Mouse (Mus musculus) spleen, embryonic (tissue): Measurements from ENCODE around the gene Ap4s1.

Experiments
- CTCF ChIA-PET: fragments of 350-600 bp; sonication (Branson Sonifier 250); formaldehyde crosslinking; loops from one replicate; lab custom pipeline; 2022; lab: Charles Lee

Gene Ap4s1

DNA sequence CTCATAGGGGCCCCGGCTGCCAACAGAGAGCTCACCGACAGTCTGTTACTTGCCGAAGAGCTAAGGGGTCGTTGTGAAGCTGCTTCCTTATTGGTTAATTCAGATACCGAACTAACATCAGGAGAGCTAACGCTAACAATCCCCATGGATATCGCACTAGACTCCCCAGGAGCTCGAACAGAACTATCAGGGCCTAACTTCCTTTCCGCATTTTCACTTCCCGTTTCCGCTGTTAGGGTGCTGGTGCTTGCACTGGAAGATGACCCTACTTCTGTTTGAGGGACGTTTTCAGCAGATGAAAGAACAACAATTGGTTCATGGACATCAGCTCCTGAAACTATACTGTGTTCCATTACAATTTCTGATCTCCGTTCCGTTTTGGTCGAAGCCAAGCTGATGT lies 77.9 kb downstream of the Ap4s1 start:
- CTCF ChIA-PET = no interaction called here

- CTCF ChIA-PET = no interaction called here
Observed at GRCm38 (mm10) chr12:51784842-51785241, 94.0 kb downstream of the Ap4s1 start.
